Mouse (Mus musculus): ENCODE data around the gene Plxnc1.

Gene Plxnc1

GRCm38 (mm10) chr10:94947915-94948675 lies 3.5 kb upstream of the Plxnc1 start:
- DNase-seq (ENCODE audit: low spot score): no peak

- DNase-seq (ENCODE audit: low spot score): no peak
Observed at GRCm38 (mm10) chr10:94947386-94947785, 2.8 kb upstream of the Plxnc1 start.

- no peak for DNase-seq (ENCODE audit: low spot score)
Observed at GRCm38 (mm10) chr10:94945206-94945711, 624 bp upstream of the Plxnc1 start.

- DNase-seq (ENCODE audit: low spot score): peak; percentile 43
Observed at GRCm38 (mm10) chr10:94943846-94944690, 567 bp downstream of the Plxnc1 start.

GRCm38 (mm10) chr10:94943401-94943845 lies 1.2 kb downstream of the Plxnc1 start:
- no peak for DNase-seq (ENCODE audit: low spot score)

GRCm38 (mm10) chr10:94942449-94943041 lies 2.1 kb downstream of the Plxnc1 start:
- DNase-seq (ENCODE audit: low spot score): no peak

GRCm38 (mm10) chr10:94941551-94941950 lies 3.1 kb downstream of the Plxnc1 start:
- no peak for DNase-seq (ENCODE audit: low spot score)

- DNase-seq (ENCODE audit: low spot score): no peak
Observed at GRCm38 (mm10) chr10:94940786-94941185, 3.8 kb downstream of the Plxnc1 start.

GRCm38 (mm10) chr10:94940061-94940460 lies 4.6 kb downstream of the Plxnc1 start:
- no peak for DNase-seq (ENCODE audit: low spot score)

- no peak for DNase-seq (ENCODE audit: low spot score)
Observed at GRCm38 (mm10) chr10:94938899-94939298, 5.7 kb downstream of the Plxnc1 start.

GRCm38 (mm10) chr10:94938320-94938719 lies 6.3 kb downstream of the Plxnc1 start:
- DNase-seq (ENCODE audit: low spot score): no peak

- no peak for DNase-seq (ENCODE audit: low spot score)
Observed at GRCm38 (mm10) chr10:94935270-94935669, 9.4 kb downstream of the Plxnc1 start.

GRCm38 (mm10) chr10:94934151-94934614 lies 10.5 kb downstream of the Plxnc1 start:
- no peak for DNase-seq (ENCODE audit: low spot score)

GRCm38 (mm10) chr10:94931961-94932832 lies 12.4 kb downstream of the Plxnc1 start:
- peak; percentile 45 for DNase-seq (ENCODE audit: low spot score)

GRCm38 (mm10) chr10:94928164-94928563 lies 16.5 kb downstream of the Plxnc1 start:
- DNase-seq (ENCODE audit: low spot score): no peak

GRCm38 (mm10) chr10:94926297-94926696 lies 18.3 kb downstream of the Plxnc1 start:
- DNase-seq (ENCODE audit: low spot score): no peak

GRCm38 (mm10) chr10:94924878-94925277 lies 19.8 kb downstream of the Plxnc1 start:
- no peak for DNase-seq (ENCODE audit: low spot score)

- no peak for DNase-seq (ENCODE audit: low spot score)
Observed at GRCm38 (mm10) chr10:94924450-94924849, 20.2 kb downstream of the Plxnc1 start.

- DNase-seq (ENCODE audit: low spot score): no peak
Observed at GRCm38 (mm10) chr10:94923337-94923762, 21.3 kb downstream of the Plxnc1 start.

- DNase-seq (ENCODE audit: low spot score): no peak
Observed at GRCm38 (mm10) chr10:94922848-94923247, 21.8 kb downstream of the Plxnc1 start.

GRCm38 (mm10) chr10:94921751-94922150 lies 22.9 kb downstream of the Plxnc1 start:
- DNase-seq (ENCODE audit: low spot score): no peak

Measured in yolk sac, embryonic 10.5 days (tissue).